Comparison of ENCODE assay signal across 9 mouse cellular contexts in genomic region chr2:165470167-165470566, GRCm38 (mm10). TPM values are rescaled to one million over a fixed set of nuclear protein-coding genes. Genes with fewer than 3 reads are reported as not detected.
DNase-seq lines count a peak whose midpoint lies in the region; TF ChIP-seq lines count a peak whose summit lies in the region.
"Had no signal": no experiment of that assay in that cellular context is flagged by ENCODE, and none has a peak within 500 bp of the region (broad histone marks: within the 10 kb centered on the region; RNA-seq: fewer than 3 reads in every experiment).

No protein-coding gene starts in this region.

- TF ChIP-seq POLR2A in kidney, adult 2 months (IDR thresholded peaks at IDR 0.05; ENCODE audit: low read depth, low read length): no peak

- WGBS in kidney, adult 2 months: 26% methylated on average over 5 of the region's 5 CpGs

- H3K4me3 ChIP-seq in kidney, adult 2 months (ENCODE audit: insufficient read depth, low read depth, low read length): no peak overlapping the region
- H3K4me3 ChIP-seq: liver, embryonic 15.5 days had no signal

- no peaks in the 10 kb centered on the region; the same call in 1 of the 2 replicates for H3K4me1 ChIP-seq in kidney, adult 2 months (ENCODE audit: control insufficient read depth, insufficient read depth, low read length)

- H3K27ac ChIP-seq in kidney, adult 2 months (ENCODE audit: insufficient read depth, low read depth, low read length): no peak overlapping the region
- H3K27ac ChIP-seq: liver, embryonic 15.5 days had no signal

- H3K27me3 ChIP-seq in kidney, adult 2 months (replicated peaks; ENCODE audit: control insufficient read depth, insufficient read depth, low read length): no peaks in the 10 kb centered on the region

- peak; percentile 60 for DNase-seq in kidney, adult 2 months
- no peak for DNase-seq in kidney, adult 18-20 months
- DNase-seq in A20 (ENCODE audit: low read depth, low spot score) (peak; percentile 60), R1 (ENCODE audit: low read depth, low spot score) (peak; percentile 30)
- DNase-seq in lung, postnatal 10 days: peak; percentile 38
- no peak for DNase-seq in right cerebral cortex, adult 18-20 months
- DNase-seq in right cerebral cortex, postnatal 25 days: no peak
- DNase-seq in urinary bladder, postnatal 25 days (ENCODE audit: low spot score): no peak

- TF ChIP-seq CTCF in kidney, adult 2 months (conservative IDR thresholded peaks at IDR 0.05; ENCODE audit: insufficient read depth, insufficient read length, low read depth, low read length): no peak; the same call in 1 of the 2 replicates

- no peaks in the 10 kb centered on the region for H3K36me3 ChIP-seq in kidney, adult 2 months (ENCODE audit: control insufficient read depth, insufficient read depth, low read length)
- H3K36me3 ChIP-seq: liver, embryonic 15.5 days had no signal

RNA-seq across cellular contexts. Expression of gene Slc13a3, which starts 2.9 kb away (rescaled TPM):
- polyA plus RNA-seq in kidney, adult 2 months (2012; rRNA removed): 584 and 709 TPM in 2 replicates

RNA-seq across cellular contexts. Expression of gene Trp53rka, which starts 23.0 kb away (rescaled TPM):
- 15.5 and 16.3 TPM in 2 replicates for polyA plus RNA-seq in kidney, adult 2 months (2012; rRNA removed)

RNA-seq across cellular contexts. Expression of gene Slc2a10, which starts 33.4 kb away (rescaled TPM):
- polyA plus RNA-seq in kidney, adult 2 months (2012; rRNA removed): 1.5 and 1.7 TPM in 2 replicates

Comparison
In these comparisons a context has a peak if more than half of its experiments do, and no peak if none do; other contexts are left out.
1. DNase-seq: peak in kidney, adult 2 months (single experiment), A20 (single experiment), R1 (single experiment) and lung, postnatal 10 days (single experiment); none in kidney, adult 18-20 months (single experiment), right cerebral cortex, adult 18-20 months (single experiment), right cerebral cortex, postnatal 25 days (single experiment) and urinary bladder, postnatal 25 days (single experiment).